Mouse (Mus musculus): ENCODE measurements at regions not wholly inside any gene's neighbourhood (a gene's known extent, or its start where the extent isn't known, plus 50 kb on each side); places are given as distances from the start of the nearest gene placed in this dataset.

DNA sequence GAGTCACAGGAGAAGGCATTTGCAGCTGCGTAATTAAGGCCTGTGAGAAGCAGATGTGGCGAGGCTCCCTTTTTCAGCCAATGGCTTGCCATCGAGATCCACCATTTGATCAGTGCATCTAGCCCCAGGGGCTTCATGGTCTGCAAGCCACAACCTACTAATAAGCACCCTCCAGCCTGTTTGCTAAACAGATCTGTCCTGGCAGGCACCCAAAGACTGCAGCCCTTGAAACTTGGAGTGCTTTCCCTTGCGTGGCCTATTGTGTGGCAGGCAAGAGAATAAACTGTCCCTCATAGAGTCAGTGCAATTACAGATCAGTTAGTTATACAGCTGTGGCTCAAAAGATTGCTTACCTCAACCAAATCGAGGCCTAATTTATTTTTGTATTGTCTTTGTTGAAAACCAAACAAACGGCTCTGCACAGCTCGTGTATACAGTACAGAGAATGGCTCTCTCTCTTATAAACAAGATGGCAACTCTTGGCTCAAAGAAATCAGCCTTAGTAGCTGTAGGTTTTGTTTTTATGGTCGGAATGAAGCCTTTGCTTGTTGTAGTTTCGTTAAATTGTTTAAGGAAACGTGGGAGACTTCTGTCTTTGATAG lies 195.9 kb upstream of the Satb2 start:
- no peak for DNase-seq (ENCODE audit: low spot score)

DNA sequence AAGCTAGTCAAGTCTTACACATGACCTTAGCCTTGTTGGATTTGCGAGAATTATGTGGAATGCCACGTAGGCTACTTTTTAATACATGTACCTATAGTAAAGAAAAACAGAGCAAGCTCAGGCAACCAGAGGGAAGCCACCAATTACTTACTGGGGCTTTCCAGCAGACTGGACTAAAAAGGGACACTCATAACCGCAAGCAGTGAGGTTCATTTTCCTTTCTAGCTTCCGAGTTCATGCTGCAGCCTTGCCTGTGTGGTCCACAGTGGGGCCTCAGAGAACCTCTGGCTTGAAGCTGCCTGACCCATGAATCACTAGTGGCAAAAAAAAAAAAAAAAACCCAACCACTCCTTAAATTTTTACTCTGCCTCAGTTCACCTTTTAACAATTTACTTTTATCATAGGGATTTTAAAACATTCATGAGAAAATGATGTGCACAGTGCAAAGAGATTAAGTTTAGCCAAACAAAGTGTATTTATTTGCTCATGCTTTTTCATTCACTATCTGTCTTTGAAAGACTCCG lies 188.6 kb upstream of the 1700066M21Rik start:
- no peak for DNase-seq (ENCODE audit: low spot score)

- no peak for DNase-seq (ENCODE audit: low spot score)
Measured at GRCm38 (mm10) chr1:57201274-57201673, 176.1 kb upstream of the 1700066M21Rik start.

- no peak for DNase-seq (ENCODE audit: low spot score)
Measured at GRCm38 (mm10) chr1:57204331-57204730, 173.1 kb upstream of the 1700066M21Rik start.

DNA sequence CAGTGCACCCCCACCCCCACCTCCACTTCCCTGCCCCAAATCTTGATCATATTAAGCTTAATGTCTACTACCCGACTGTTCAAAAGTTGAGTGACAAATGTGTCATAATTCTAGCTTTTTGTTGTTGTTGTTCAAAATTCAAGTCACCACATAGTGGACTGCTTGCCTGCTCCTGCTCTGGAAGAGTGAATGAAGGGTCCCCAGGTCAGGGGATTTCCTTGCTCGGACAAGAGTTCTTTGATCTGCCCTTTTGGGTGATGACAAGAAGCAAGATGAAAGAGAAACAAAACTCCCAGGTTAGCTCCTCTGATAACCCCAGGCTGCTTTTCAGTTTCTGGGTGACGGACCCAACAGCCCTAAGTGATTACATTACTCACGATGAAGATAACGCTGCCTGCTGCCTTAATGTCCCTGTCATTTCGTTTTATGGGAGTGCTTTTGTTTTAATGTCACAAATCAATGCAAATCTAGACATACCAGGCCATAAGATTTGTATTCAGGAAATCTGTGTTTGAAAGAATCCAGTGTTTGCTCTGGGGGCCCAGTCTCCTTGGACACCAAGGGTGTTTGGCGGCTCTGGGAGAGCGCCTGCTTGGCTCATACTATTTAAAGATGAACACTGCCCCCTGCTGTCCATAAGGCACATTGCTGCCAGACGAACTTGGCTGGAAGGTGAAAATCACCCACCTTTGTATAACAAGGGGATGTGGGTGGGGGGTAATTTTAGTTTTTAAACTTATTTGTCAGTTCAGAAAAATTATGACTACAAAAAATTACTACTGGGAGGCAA lies 172.0 kb upstream of the 1700066M21Rik start:
- peak; percentile 13 for DNase-seq (ENCODE audit: low spot score)

DNA sequence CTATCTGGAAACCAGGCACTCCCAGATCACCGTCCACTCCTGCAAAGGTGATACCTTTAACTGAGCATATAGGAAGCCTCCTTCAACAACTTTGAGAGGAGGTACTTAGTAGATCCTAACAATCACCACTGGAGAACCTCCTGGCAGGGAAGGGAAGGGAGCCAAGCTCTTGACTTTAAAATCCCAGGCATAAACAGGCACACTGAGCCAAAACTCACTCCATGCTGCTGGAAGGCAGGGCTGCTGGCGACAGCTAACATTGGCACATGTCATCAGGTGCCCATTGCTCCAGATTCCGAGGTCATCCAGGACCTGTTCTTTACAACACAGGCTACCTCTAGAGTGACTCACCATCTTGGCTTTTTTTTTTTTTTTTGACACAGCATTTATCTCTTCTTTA lies 170.9 kb upstream of the 1700066M21Rik start:
- DNase-seq (ENCODE audit: low spot score), result no peak

DNA sequence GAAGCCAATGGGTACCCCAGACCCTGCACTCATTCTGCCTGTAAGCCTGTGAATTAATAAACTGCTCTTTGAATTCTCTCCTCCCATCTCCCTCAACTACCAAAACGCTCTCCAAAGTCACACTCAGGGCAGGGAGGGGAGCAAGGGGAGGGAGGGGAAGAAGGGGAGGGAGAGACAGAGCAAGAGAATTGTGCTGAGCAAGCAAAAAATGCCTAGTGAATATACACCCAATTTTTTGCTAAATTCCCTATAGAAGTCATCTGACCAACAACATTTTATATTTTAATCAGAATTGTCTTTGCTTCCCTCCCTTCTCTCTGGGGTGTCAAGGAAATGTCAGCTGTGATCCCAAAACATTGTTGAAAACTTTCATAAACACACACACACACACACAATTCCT lies 170.5 kb upstream of the 1700066M21Rik start:
- no peak for DNase-seq (ENCODE audit: low spot score)

DNA sequence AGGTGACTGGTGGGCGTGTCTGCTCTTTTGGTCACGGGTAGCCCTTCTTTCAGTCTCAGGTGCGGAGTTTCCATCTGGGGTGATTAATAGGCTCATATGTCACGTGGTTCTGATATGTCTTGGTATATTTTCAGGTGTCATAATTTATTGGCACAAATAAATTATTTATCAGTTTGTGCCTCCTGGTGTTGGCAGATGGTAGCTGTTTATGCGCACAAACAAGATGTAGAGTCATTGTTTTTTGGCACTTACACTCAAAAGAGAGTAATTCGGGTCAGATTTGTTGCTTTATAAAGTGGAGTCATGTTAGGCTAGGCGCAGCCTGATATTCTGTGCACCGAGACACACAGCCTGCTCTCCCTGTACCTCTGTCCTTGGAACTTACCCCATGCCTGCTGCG lies 169.0 kb upstream of the 1700066M21Rik start:
- DNase-seq (ENCODE audit: low spot score), result no peak

- no peak for DNase-seq (ENCODE audit: low spot score)
Measured at GRCm38 (mm10) chr1:57209281-57209680, 168.1 kb upstream of the 1700066M21Rik start.

- DNase-seq (ENCODE audit: low spot score), result no peak
Measured at GRCm38 (mm10) chr1:57211046-57211445, 166.4 kb upstream of the 1700066M21Rik start.

DNA sequence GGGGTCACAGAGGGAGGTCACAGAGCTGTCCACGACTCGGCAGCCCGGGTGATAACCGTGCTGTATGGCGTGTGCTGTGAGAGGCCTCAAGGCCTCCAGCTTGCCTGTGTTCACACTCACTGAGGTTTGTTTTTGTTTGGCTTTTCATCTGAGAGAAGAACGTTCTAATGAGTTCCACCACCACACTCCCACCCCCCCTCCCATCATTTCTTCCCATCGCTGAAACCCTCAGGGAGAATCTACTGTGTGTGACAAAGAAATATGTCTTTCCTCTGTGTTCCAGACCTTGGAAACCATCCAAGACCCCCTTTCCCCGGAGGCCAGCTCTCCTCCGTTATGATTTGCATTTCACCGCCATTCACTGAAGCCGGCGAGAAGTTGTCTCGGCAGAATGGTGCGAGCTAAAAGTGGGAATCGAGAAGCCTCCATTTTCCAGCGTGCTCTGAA lies 164.0 kb upstream of the 1700066M21Rik start:
- DNase-seq (ENCODE audit: low spot score), result no peak

DNA sequence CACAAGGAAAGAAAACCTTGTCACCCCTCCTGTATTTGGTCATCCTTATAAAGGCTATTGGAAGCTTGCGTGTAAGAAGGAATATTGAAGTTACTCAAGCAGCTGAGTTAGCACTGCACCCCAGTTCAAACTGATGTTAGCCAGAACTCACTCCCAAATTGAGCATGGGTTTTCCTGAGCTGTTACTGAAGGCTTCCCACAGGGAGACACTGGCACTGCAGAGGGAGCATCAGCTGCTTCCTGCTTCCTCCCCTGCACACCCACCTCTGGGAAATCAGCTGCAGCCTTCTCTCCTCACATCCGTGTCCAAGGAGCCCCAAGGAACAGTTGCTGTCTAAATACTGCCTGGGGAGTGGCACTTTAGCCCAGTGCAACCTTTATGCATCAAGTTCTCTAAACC lies 163.2 kb upstream of the 1700066M21Rik start:
- no peak for DNase-seq (ENCODE audit: low spot score)

DNA sequence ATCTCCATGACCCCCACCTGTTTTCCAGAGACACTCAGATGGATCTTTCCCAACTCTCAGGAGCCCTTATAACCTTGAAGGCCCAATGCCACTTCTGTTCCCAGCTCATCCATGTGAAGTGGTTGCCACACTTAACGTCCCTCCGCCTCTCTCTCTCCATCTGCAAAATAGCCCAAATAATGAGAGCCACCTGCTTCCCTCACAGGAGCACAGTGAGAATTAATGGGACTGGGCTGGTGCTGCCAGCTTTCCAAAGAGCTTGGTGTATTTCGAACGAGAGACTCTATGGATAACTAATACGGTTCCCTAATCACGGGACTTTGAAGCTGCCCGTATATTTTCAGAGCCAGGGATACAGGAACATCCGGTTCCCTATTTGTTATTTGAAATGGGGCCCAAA lies 159.8 kb upstream of the 1700066M21Rik start:
- DNase-seq (ENCODE audit: low spot score), result no peak

DNA sequence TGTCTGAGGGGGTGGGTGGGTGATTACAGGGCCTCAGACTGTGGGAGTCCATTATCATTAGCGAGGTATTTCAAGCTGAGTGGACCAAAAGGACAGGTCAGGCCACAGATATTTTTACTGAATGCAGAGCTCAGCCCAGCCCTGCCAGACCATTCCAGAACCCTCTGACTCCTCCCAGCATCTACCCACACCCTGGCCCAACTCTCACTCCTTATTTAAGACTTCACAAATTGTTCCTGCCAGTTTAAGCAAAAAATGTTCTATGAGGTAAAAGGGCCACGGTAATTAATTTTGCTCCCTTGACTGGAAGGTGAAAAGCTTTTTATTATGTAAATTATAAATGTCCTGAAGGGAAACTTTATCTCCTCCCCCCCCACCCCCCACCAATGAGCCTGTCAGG lies 159.3 kb upstream of the 1700066M21Rik start:
- no peak for DNase-seq (ENCODE audit: low spot score)

DNA sequence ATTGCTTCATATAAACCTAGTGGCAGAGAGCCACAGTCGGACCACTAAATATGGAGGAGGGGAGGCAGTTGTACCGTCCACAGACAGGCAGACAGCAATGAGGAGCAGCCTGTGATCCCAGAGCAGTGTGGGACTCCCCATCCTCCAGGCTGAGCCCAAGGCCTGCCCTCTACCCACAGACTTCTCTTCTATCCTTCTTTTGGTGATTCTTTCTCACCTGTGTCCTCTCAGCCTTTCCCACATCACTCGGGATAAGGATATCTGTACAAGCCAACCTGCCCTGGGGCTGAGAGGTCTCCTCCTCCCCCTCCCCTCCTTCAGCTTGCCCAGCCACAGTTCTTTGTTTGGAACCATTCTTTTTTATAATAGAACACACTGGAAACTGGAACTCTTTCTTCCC lies 158.8 kb upstream of the 1700066M21Rik start:
- DNase-seq (ENCODE audit: low spot score), result no peak

GRCm38 (mm10) chr1:57224425-57225104 lies 152.9 kb upstream of the 1700066M21Rik start:
- no peak for DNase-seq (ENCODE audit: low spot score)

GRCm38 (mm10) chr1:57243607-57244408 lies 133.6 kb upstream of the 1700066M21Rik start:
- no peak for DNase-seq (ENCODE audit: low spot score)

GRCm38 (mm10) chr1:57259626-57260025 lies 117.8 kb upstream of the 1700066M21Rik start:
- no peak for DNase-seq (ENCODE audit: low spot score)

GRCm38 (mm10) chr1:57265012-57265760 lies 112.2 kb upstream of the 1700066M21Rik start:
- no peak for DNase-seq (ENCODE audit: low spot score)

GRCm38 (mm10) chr1:57266695-57267094 lies 110.7 kb upstream of the 1700066M21Rik start:
- DNase-seq (ENCODE audit: low spot score), result no peak

DNA sequence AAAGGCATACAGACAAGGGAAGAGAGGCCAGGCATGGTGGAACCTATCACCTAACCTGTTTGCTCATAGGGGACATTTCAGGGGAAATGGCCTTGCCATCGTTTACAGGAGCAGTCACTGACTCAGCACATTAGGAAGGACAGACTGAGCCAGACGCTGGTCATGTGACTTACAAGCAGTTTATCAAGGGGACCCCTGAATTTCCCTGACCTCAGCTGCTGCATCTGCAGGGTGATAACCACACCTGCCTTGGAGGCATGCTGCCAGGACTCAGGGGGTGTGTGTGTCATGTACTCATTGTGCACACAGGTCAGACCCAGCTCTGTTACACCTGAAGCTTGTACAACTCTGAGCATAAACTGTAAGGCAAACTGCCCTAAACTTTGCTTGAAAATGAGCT lies 109.6 kb upstream of the 1700066M21Rik start:
- peak; percentile 3 for DNase-seq (ENCODE audit: low spot score)
